Mouse (Mus musculus): ENCODE measurements around the gene Zcchc2. TPM values are rescaled to one million over a fixed set of nuclear protein-coding genes. Genes with fewer than 3 reads are reported as not detected.

Gene Zcchc2
- 19.7 and 19.8 TPM in 2 replicates for polyA plus RNA-seq (2012; rRNA removed)

- peak within 1 kb of the TSS; percentile 88 for H3K27ac ChIP-seq (ENCODE audit: insufficient read depth, low read length)
- no peak for TF ChIP-seq CTCF (IDR thresholded peaks at IDR 0.05; ENCODE audit: borderline replicate concordance, insufficient read depth, low read depth, low read length)
- peak; percentile 58 for TF ChIP-seq POLR2A (IDR thresholded peaks at IDR 0.05; ENCODE audit: borderline replicate concordance, insufficient read depth, low read length)
- no peaks in the 10 kb centered on the region; the same call in 1 of the 2 replicates for H3K4me1 ChIP-seq (ENCODE audit: control insufficient read depth, insufficient read depth, low read length)
- peak; percentile 99 for DNase-seq
- H3K27me3 ChIP-seq (ENCODE audit: control insufficient read depth, insufficient read depth, low read length) = no peaks in the 10 kb centered on the region
- WGBS = under 1% methylated on average over 80 of the region's 83 CpGs
- peak within 1 kb of the TSS; percentile 67 for H3K4me3 ChIP-seq (replicated peaks; ENCODE audit: insufficient read depth, low read depth, low read length)
These were observed at the start of gene Zcchc2 for GRCm38 (mm10) chr1:105990138-105990821. Gene Zcchc2, plus strand, starts transcription at chr1:105990406.

DNA sequence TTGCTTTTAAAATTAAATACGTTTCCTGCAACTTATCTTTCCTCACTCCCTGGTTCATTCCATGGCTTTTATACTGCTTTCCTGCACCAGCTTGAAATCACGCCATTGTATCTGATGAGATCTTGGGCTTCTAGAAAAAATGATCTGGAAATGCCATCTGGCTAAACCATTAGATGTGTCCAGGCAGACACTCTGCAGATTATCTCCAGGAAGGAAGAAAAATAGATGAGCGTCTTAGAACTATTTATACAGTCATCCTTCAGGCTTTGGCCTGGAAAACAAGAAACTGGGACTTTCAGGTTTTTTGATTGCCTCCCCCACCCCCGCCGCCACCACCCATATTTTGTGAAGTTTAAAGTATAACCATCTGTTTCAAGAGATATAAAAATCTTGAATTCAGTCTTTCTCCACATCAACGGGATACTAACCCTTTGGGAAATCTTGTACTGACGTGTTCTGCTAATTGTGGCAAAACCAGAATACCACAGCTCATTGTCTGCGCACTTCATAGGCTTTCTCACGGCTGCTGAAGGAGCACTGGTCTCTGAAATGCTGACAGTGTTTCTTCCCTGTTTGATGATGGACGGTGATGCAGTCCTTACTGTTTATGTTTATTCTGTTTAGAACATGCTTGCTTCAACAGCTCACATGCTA lies 45.2 kb upstream of the Zcchc2 start:
- no peak for DNase-seq
- TF ChIP-seq CTCF (IDR thresholded peaks at IDR 0.05; ENCODE audit: borderline replicate concordance, insufficient read depth, low read depth, low read length) (no peak), POLR2A (IDR thresholded peaks at IDR 0.05; ENCODE audit: borderline replicate concordance, insufficient read depth, low read length) (no peak)
- Histone ChIP-seq H3K4me3 (replicated peaks; ENCODE audit: insufficient read depth, low read depth, low read length) (no peak overlapping the region), H3K27ac (ENCODE audit: insufficient read depth, low read length) (no peak overlapping the region), H3K27me3 (ENCODE audit: control insufficient read depth, insufficient read depth, low read length) (no peaks in the 10 kb centered on the region), H3K4me1 (ENCODE audit: control insufficient read depth, insufficient read depth, low read length) (no peaks in the 10 kb centered on the region)
- WGBS = 84% methylated on average over 10 of the region's 10 CpGs

- H3K4me1 ChIP-seq (ENCODE audit: control insufficient read depth, insufficient read depth, low read length) = no peaks in the 10 kb centered on the region
- H3K4me3 ChIP-seq (replicated peaks; ENCODE audit: insufficient read depth, low read depth, low read length) = no peak overlapping the region
- peak; percentile 13 to 51 for DNase-seq
- WGBS = 36% methylated on average over 13 of the region's 13 CpGs
- no peak for TF ChIP-seq POLR2A (IDR thresholded peaks at IDR 0.05; ENCODE audit: borderline replicate concordance, insufficient read depth, low read length)
- no peak for TF ChIP-seq CTCF (IDR thresholded peaks at IDR 0.05; ENCODE audit: borderline replicate concordance, insufficient read depth, low read depth, low read length)
- H3K27ac ChIP-seq (ENCODE audit: insufficient read depth, low read length) = no peak overlapping the region
- no peaks in the 10 kb centered on the region for H3K27me3 ChIP-seq (ENCODE audit: control insufficient read depth, insufficient read depth, low read length)
These were observed 43.3 kb upstream of the Zcchc2 start for GRCm38 (mm10) chr1:105946581-105947540.

DNA sequence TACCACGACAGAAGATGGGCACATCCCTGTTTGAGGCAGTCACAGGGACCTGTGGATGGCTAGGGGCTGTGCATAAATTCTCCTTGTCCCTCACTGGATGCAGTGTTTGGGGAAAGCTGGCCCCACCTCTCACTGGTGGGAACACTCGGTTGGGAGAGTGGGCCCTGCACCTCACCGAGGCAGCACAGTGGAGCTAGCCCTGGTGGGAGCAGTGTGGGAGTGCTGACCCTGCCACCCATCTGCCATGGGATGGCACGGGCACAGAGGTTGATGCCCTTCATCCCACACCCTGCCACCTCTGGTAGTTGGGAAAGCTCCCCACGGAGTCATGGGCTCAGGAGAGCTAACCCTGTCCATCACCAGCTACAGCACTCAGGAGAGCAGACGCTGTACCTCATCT lies 41.9 kb upstream of the Zcchc2 start:
- Histone ChIP-seq H3K27ac (ENCODE audit: insufficient read depth, low read length) (no peak overlapping the region), H3K4me1 (ENCODE audit: control insufficient read depth, insufficient read depth, low read length) (no peaks in the 10 kb centered on the region), H3K4me3 (replicated peaks; ENCODE audit: insufficient read depth, low read depth, low read length) (no peak overlapping the region), H3K27me3 (ENCODE audit: control insufficient read depth, insufficient read depth, low read length) (no peaks in the 10 kb centered on the region)
- WGBS = 79% methylated on average over 6 of the region's 6 CpGs
- peak in 1 of 2 experiments; percentile 6 for DNase-seq
- TF ChIP-seq POLR2A (IDR thresholded peaks at IDR 0.05; ENCODE audit: borderline replicate concordance, insufficient read depth, low read length) (no peak), CTCF (IDR thresholded peaks at IDR 0.05; ENCODE audit: borderline replicate concordance, insufficient read depth, low read depth, low read length) (no peak)

DNA sequence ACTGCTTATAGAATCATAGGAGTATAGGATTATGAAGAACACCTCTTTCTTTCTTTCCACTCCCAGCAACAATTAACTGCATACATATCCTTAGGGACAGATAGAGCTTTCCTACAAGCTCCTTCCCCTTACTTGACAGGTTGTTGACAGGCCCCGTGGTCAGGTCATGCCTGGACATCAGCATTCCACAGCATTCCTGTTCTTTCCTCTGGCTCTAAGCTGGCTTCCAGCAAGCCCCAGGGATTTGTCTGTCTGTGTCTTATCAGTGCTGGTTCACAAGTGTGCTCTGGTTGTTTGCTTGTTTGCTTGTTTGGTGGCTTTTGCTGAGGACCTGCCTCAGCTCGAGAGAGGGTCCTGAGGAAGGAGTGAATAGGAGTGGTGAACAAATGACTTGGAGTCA lies 36.6 kb upstream of the Zcchc2 start:
- no peak overlapping the region for H3K27ac ChIP-seq (ENCODE audit: insufficient read depth, low read length)
- DNase-seq = no peak
- no peaks in the 10 kb centered on the region for H3K4me1 ChIP-seq (ENCODE audit: control insufficient read depth, insufficient read depth, low read length)
- TF ChIP-seq POLR2A (IDR thresholded peaks at IDR 0.05; ENCODE audit: borderline replicate concordance, insufficient read depth, low read length) = no peak
- no peak for TF ChIP-seq CTCF (IDR thresholded peaks at IDR 0.05; ENCODE audit: borderline replicate concordance, insufficient read depth, low read depth, low read length)
- no peak overlapping the region for H3K4me3 ChIP-seq (replicated peaks; ENCODE audit: insufficient read depth, low read depth, low read length)
- WGBS = 65% methylated on average over 2 of the region's 2 CpGs
- H3K27me3 ChIP-seq (ENCODE audit: control insufficient read depth, insufficient read depth, low read length) = no peaks in the 10 kb centered on the region

GRCm38 (mm10) chr1:105954047-105954446 lies 36.2 kb upstream of the Zcchc2 start:
- H3K4me1 ChIP-seq (ENCODE audit: control insufficient read depth, insufficient read depth, low read length) = no peaks in the 10 kb centered on the region
- no peak overlapping the region for H3K4me3 ChIP-seq (replicated peaks; ENCODE audit: insufficient read depth, low read depth, low read length)
- no peaks in the 10 kb centered on the region for H3K27me3 ChIP-seq (ENCODE audit: control insufficient read depth, insufficient read depth, low read length)
- no peak for DNase-seq
- no peak overlapping the region for H3K27ac ChIP-seq (ENCODE audit: insufficient read depth, low read length)
- TF ChIP-seq POLR2A (IDR thresholded peaks at IDR 0.05; ENCODE audit: borderline replicate concordance, insufficient read depth, low read length) (no peak), CTCF (IDR thresholded peaks at IDR 0.05; ENCODE audit: borderline replicate concordance, insufficient read depth, low read depth, low read length) (no peak)

- TF ChIP-seq CTCF (IDR thresholded peaks at IDR 0.05; ENCODE audit: borderline replicate concordance, insufficient read depth, low read depth, low read length) (no peak), POLR2A (IDR thresholded peaks at IDR 0.05; ENCODE audit: borderline replicate concordance, insufficient read depth, low read length) (no peak)
- H3K4me3 ChIP-seq (replicated peaks; ENCODE audit: insufficient read depth, low read depth, low read length) = no peak overlapping the region
- no peak overlapping the region for H3K27ac ChIP-seq (ENCODE audit: insufficient read depth, low read length)
- no peak for DNase-seq
- no peaks in the 10 kb centered on the region for H3K27me3 ChIP-seq (ENCODE audit: control insufficient read depth, insufficient read depth, low read length)
- no peaks in the 10 kb centered on the region for H3K4me1 ChIP-seq (ENCODE audit: control insufficient read depth, insufficient read depth, low read length)
- WGBS = 48% methylated on average over 5 of the region's 5 CpGs
These were observed 34.1 kb upstream of the Zcchc2 start for GRCm38 (mm10) chr1:105956057-105956456.
